In genomic region chr5:25089258-25089972, GRCm38 (mm10) we compare ENCODE assay signal across 17 mouse cellular contexts. TPM values are rescaled to one million over a fixed set of nuclear protein-coding genes. Genes with fewer than 3 reads are reported as not detected.
DNase-seq lines count a peak whose midpoint lies in the region; ATAC-seq and TF ChIP-seq lines count a peak whose summit lies in the region.
"Had no signal": no experiment of that assay in that cellular context is flagged by ENCODE, and none has a peak within 500 bp of the region (broad histone marks: within the 10 kb centered on the region; RNA-seq: fewer than 3 reads in every experiment).

No protein-coding gene starts in this region.

- H3K9me3 ChIP-seq in forebrain, postnatal 0 days (ENCODE audit: low read length), result no peaks in the 10 kb centered on the region
- H3K9me3 ChIP-seq in forebrain, embryonic 15.5 days, result no peaks in the 10 kb centered on the region
- H3K9me3 ChIP-seq: embryonic facial prominence, embryonic 12.5 days; heart, embryonic 13.5 days; limb, embryonic 13.5 days; liver, embryonic 15.5 days; neural tube, embryonic 13.5 days had no signal

- DNase-seq in forebrain, postnatal 0 days, result no peak
- peak; percentile 37 to 62 for DNase-seq in left cerebral cortex, postnatal 36 days (ENCODE audit: low spot score in 2 of 2)
- no peak for DNase-seq in left cerebral cortex, postnatal 4 days
- peak; percentile 30 to 66 for DNase-seq in lung, postnatal 4 days
- no peak for DNase-seq in spleen, postnatal 4 days (ENCODE audit: low spot score in 2 of 2)
- DNase-seq: B cell, adult 2 months; gastrocnemius, postnatal 25 days; heart, postnatal 4 days; spleen, adult 18-20 months; thymus, postnatal 36 days had no signal

- no peak overlapping the region for H3K4me2 ChIP-seq in forebrain, postnatal 0 days (ENCODE audit: low read depth)
- H3K4me2 ChIP-seq in forebrain, embryonic 15.5 days (replicated peaks), result no peak overlapping the region
- H3K4me2 ChIP-seq: embryonic facial prominence, embryonic 12.5 days; heart, embryonic 13.5 days; limb, embryonic 13.5 days; liver, embryonic 15.5 days; neural tube, embryonic 13.5 days had no signal

- 69% methylated on average over 6 of the region's 6 CpGs for WGBS in forebrain, postnatal 0 days
- 83% methylated on average over 6 of the region's 6 CpGs for WGBS in forebrain, embryonic 15.5 days

- H3K4me1 ChIP-seq in forebrain, postnatal 0 days (ENCODE audit: insufficient read depth), result no peaks in the 10 kb centered on the region
- H3K4me1 ChIP-seq in forebrain, embryonic 15.5 days, result peaks cover 10% of the 10 kb centered on the region
- H3K4me1 ChIP-seq in cortical plate, adult 2 months (ENCODE audit: control insufficient read depth, insufficient read depth, low read length), result peaks cover 14% of the 10 kb centered on the region
- H3K4me1 ChIP-seq: embryonic facial prominence, embryonic 12.5 days had no signal

- TF ChIP-seq CTCF in forebrain, postnatal 0 days (IDR thresholded peaks at IDR 0.05; ENCODE audit: low read depth), result no peak
- TF ChIP-seq CTCF in cortical plate, adult 2 months (IDR thresholded peaks at IDR 0.05; ENCODE audit: extremely low read depth, insufficient read depth, low read length), result no peak

- intact Hi-C loops in left cerebral cortex, postnatal 36 days (cut with DNase I), result no loop called here
- intact Hi-C loops in left cerebral cortex, postnatal 4 days (cut with DNase I), result no loop called here

- H3K36me3 ChIP-seq in forebrain, postnatal 0 days (ENCODE audit: insufficient read depth), result no peaks in the 10 kb centered on the region
- no peaks in the 10 kb centered on the region for H3K36me3 ChIP-seq in forebrain, embryonic 15.5 days
- H3K36me3 ChIP-seq: embryonic facial prominence, embryonic 12.5 days; heart, embryonic 13.5 days; limb, embryonic 13.5 days; liver, embryonic 15.5 days; neural tube, embryonic 13.5 days had no signal

- H3K27me3 ChIP-seq in forebrain, postnatal 0 days (ENCODE audit: insufficient read depth, low read length), result no peaks in the 10 kb centered on the region
- no peaks in the 10 kb centered on the region for H3K27me3 ChIP-seq in forebrain, embryonic 15.5 days
- H3K27me3 ChIP-seq: embryonic facial prominence, embryonic 12.5 days; heart, embryonic 13.5 days; limb, embryonic 13.5 days; liver, embryonic 15.5 days; neural tube, embryonic 13.5 days had no signal

- peak; percentile 44; the same call in 1 of the 2 replicates for ATAC-seq in forebrain, postnatal 0 days
- no peak for ATAC-seq in forebrain, embryonic 15.5 days (replicated peaks)

- H3K4me3 ChIP-seq in forebrain, postnatal 0 days (ENCODE audit: low read depth, low read length), result no peak overlapping the region
- no peak overlapping the region for H3K4me3 ChIP-seq in forebrain, embryonic 15.5 days
- no peak overlapping the region for H3K4me3 ChIP-seq in cortical plate, adult 2 months (ENCODE audit: insufficient read depth, low read length)
- H3K4me3 ChIP-seq: embryonic facial prominence, embryonic 12.5 days; heart, embryonic 13.5 days; limb, embryonic 13.5 days; liver, embryonic 15.5 days; neural tube, embryonic 13.5 days had no signal

- H3K9ac ChIP-seq in forebrain, postnatal 0 days, result no peak overlapping the region
- no peak overlapping the region for H3K9ac ChIP-seq in forebrain, embryonic 15.5 days (replicated peaks)
- H3K9ac ChIP-seq: embryonic facial prominence, embryonic 12.5 days; heart, embryonic 13.5 days; limb, embryonic 13.5 days; liver, embryonic 15.5 days; neural tube, embryonic 13.5 days had no signal

- H3K27ac ChIP-seq in forebrain, postnatal 0 days (ENCODE audit: low read depth, low read length), result no peak overlapping the region
- H3K27ac ChIP-seq in forebrain, embryonic 15.5 days (replicated peaks), result no peak overlapping the region
- H3K27ac ChIP-seq in cortical plate, adult 2 months (ENCODE audit: insufficient read depth, low read length), result 0 out of 2 replicates have a peak overlapping the region, but pooled peaks have one; percentile 24
- H3K27ac ChIP-seq: embryonic facial prominence, embryonic 12.5 days; heart, embryonic 13.5 days; limb, embryonic 13.5 days; liver, embryonic 15.5 days; neural tube, embryonic 13.5 days had no signal

- no peak for TF ChIP-seq POLR2A in cortical plate, adult 2 months (IDR thresholded peaks at IDR 0.05; ENCODE audit: extremely low read depth, insufficient read depth, low read length)

RNA-seq across cellular contexts. Expression of gene Prkag2, which starts 11.0 kb away (rescaled TPM):
- total RNA-seq in forebrain, postnatal 0 days (2014; rRNA removed), result 62.4 and 72.2 TPM in 2 replicates
- 94.9 and 112 TPM in 2 replicates for polyA plus RNA-seq in forebrain, postnatal 0 days (2015; fragmentation: Nextera tagmentation; extraction: Ambion mirVana)
- 90.1 and 93.3 TPM in 2 replicates for polyA plus RNA-seq in forebrain, embryonic 15.5 days (2015; fragmentation: Nextera tagmentation; extraction: Ambion mirVana)
- 100 to 1,000 TPM in 1 of 2 experiments, 10 to 100 TPM in 1; 90.6 to 123 TPM for total RNA-seq in left cerebral cortex, postnatal 36 days (2021)
- total RNA-seq in left cerebral cortex, postnatal 4 days (2021), result 100 to 1,000 TPM; 162 to 172 TPM
- polyA plus RNA-seq in cortical plate, adult 2 months (2012; rRNA removed), result 103 and 117 TPM in 2 replicates

Comparison
In these comparisons a context has a peak if more than half of its experiments do, and no peak if none do; other contexts are left out.
1. DNase-seq: peak in left cerebral cortex, postnatal 36 days (2 of 2) and lung, postnatal 4 days (2 of 2); none in forebrain, postnatal 0 days (single experiment), left cerebral cortex, postnatal 4 days (single experiment) and spleen, postnatal 4 days (0 of 2).